ENCODE assay signal across 25 mouse cellular contexts in the genomic region with DNA sequence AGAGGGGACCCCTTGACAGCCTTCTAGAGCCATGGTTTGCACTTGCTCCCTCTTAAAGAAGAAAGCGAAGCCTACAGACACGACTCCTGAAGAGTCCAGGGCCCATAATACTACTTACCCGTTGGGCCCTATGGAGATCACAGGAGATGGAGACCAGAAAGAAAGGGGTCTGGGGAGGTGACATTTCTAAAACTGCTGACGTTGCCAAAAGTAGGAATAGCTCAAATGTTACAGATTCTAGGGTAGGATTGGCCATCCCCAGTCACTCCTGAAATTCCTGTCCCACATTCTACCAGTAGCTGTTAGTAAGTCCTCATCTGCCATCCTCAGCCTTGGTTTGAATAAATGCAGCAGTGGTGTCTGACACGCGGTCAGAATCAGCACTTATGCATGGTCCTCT.
DNase-seq lines count a peak whose midpoint lies in the region; ATAC-seq and TF ChIP-seq lines count a peak whose summit lies in the region.
"Had no signal": no experiment of that assay in that cellular context is flagged by ENCODE, and none has a peak within 500 bp of the region (broad histone marks: within the 10 kb centered on the region; RNA-seq: fewer than 3 reads in every experiment).

No protein-coding gene starts in this region.

- no peak overlapping the region; the same call in 1 of the 2 replicates for H3K4me2 ChIP-seq in CH12.LX (ENCODE audit: insufficient read depth, low read depth, poor library complexity, severe bottlenecking)
- H3K4me2 ChIP-seq: embryonic facial prominence, embryonic 13.5 days; embryonic facial prominence, embryonic 15.5 days; forebrain, embryonic 12.5 days had no signal

- no peak for TF ChIP-seq POLR2A in CH12.LX (IDR thresholded peaks at IDR 0.05; ENCODE audit: low read depth, low read length)
- TF ChIP-seq POLR2A in MEL (IDR thresholded peaks at IDR 0.05; ENCODE audit: control insufficient read depth in 1 of 2, insufficient read depth in 1 of 2, low read depth in 1 of 2, low read length in 2 of 2, poor library complexity in 1 of 2): no peak

- ATAC-seq in frontal cortex, adult (ENCODE audit: low TSS enrichment): peak; percentile 8; the same call in 1 of the 2 replicates
- ATAC-seq: CD4-positive, CD25-positive, alpha-beta regulatory T cell, adult 4 months; forebrain, embryonic 14.5 days; forebrain, embryonic 16.5 days had no signal

- H3K4me1 ChIP-seq in CH12.LX (ENCODE audit: control insufficient read depth in 1 of 2, insufficient read depth in 2 of 2) (peaks cover 0 to 3% of the 10 kb centered on the region in 2 experiments; a peak in 1 of 4 replicates), MEL (ENCODE audit: control insufficient read depth in 1 of 2, insufficient read depth in 2 of 2, low read length in 2 of 2) (no peaks in the 10 kb centered on the region)
- H3K4me1 ChIP-seq: embryonic facial prominence, embryonic 13.5 days; embryonic facial prominence, embryonic 15.5 days; forebrain, embryonic 12.5 days had no signal

- H3K27me3 ChIP-seq in CH12.LX (replicated peaks): peaks cover 10% of the 10 kb centered on the region
- no peaks in the 10 kb centered on the region for H3K27me3 ChIP-seq in MEL (ENCODE audit: control insufficient read depth in 1 of 2, insufficient read depth in 2 of 2, low read length in 2 of 2)
- H3K27me3 ChIP-seq: embryonic facial prominence, embryonic 13.5 days; embryonic facial prominence, embryonic 15.5 days; forebrain, embryonic 12.5 days had no signal

- H3K4me3 ChIP-seq in CH12.LX (replicated peaks in 1 of 3; ENCODE audit: low read depth in 2 of 3, low read length in 2 of 3, poor library complexity in 1 of 3) (no peak overlapping the region), MEL (ENCODE audit: control insufficient read depth in 1 of 2, insufficient read depth in 1 of 2, low read depth in 2 of 2, low read length in 2 of 2) (no peak overlapping the region)
- H3K4me3 ChIP-seq: embryonic facial prominence, embryonic 13.5 days; embryonic facial prominence, embryonic 15.5 days; erythroblast, embryonic 14.5 days; forebrain, embryonic 10.5 days; forebrain, embryonic 12.5 days had no signal

- no peaks in the 10 kb centered on the region for H3K36me3 ChIP-seq in CH12.LX (replicated peaks in 1 of 2; ENCODE audit: control insufficient read depth in 1 of 2, insufficient read depth in 1 of 2, low read length in 1 of 2)
- H3K36me3 ChIP-seq in MEL (ENCODE audit: control insufficient read depth in 1 of 2, insufficient read depth in 2 of 2, low read length in 2 of 2): no peaks in the 10 kb centered on the region
- H3K36me3 ChIP-seq: embryonic facial prominence, embryonic 15.5 days; forebrain, embryonic 10.5 days; forebrain, embryonic 12.5 days; G1E had no signal

- H3K9ac ChIP-seq in CH12.LX (ENCODE audit: insufficient read depth, low read depth) (no peak overlapping the region), MEL (ENCODE audit: control insufficient read depth, low read depth, low read length, poor library complexity, severe bottlenecking) (no peak overlapping the region)
- H3K9ac ChIP-seq: embryonic facial prominence, embryonic 13.5 days; embryonic facial prominence, embryonic 15.5 days; forebrain, embryonic 12.5 days had no signal

- TF ChIP-seq CTCF in CH12.LX (conservative IDR thresholded peaks at IDR 0.05 in 1 of 2, IDR thresholded peaks at IDR 0.05 in 1 of 2; ENCODE audit: low read depth in 2 of 2, low read length in 2 of 2): no peak
- no peak for TF ChIP-seq CTCF in MEL (IDR thresholded peaks at IDR 0.05 in 2 of 3, conservative IDR thresholded peaks at IDR 0.05 in 1 of 3; ENCODE audit: control insufficient read depth in 1 of 3, insufficient read depth in 1 of 3, low read depth in 2 of 3, low read length in 3 of 3, poor library complexity in 1 of 3, severe bottlenecking in 1 of 3)

- TF ChIP-seq EP300 in CH12.LX (IDR thresholded peaks at IDR 0.05; ENCODE audit: low read length): no peak
- TF ChIP-seq EP300 in MEL (IDR thresholded peaks at IDR 0.05; ENCODE audit: low read depth in 1 of 2, low read length in 2 of 2): no peak

- no peaks in the 10 kb centered on the region for H3K79me2 ChIP-seq in CH12.LX (replicated peaks; ENCODE audit: control insufficient read depth, extremely low read depth, insufficient read depth, poor library complexity, severe bottlenecking)
- no peaks in the 10 kb centered on the region for H3K79me2 ChIP-seq in MEL (ENCODE audit: control insufficient read depth, insufficient read depth, low read length, poor library complexity)

- dilution Hi-C loops in CH12.LX (cut with MboI; ENCODE audit: extremely low pct_ligation_motif_present, extremely low pct_unique_long_range_greater_than_20kb, low sequenced_read_pairs): no loop called here

- no peak for DNase-seq in frontal cortex, adult 2 months (ENCODE audit: extremely low spot score in 1 of 2, low spot score in 1 of 2)
- DNase-seq in CH12.LX (ENCODE audit: extremely low read depth): no peak
- DNase-seq in MEL (ENCODE audit: low read depth, low spot score): no peak
- DNase-seq in kidney, adult 18-20 months: no peak
- DNase-seq: adrenal gland, adult 2 months; adrenal gland, postnatal 10 days; adrenal gland, postnatal 25 days; B cell, adult 2 months; cerebellum, adult 11 months; cerebellum, adult 18-20 months; cerebellum, adult 8-10 months; cerebellum, adult 9-11 months; cerebellum, postnatal 14 days; cerebellum, postnatal 36 days; embryo, embryonic 11 days had no signal

- no peaks in the 10 kb centered on the region for H3K9me3 ChIP-seq in CH12.LX (replicated peaks; ENCODE audit: low read length)
- H3K9me3 ChIP-seq in MEL (replicated peaks; ENCODE audit: insufficient read depth, low read length): no peaks in the 10 kb centered on the region; the same call in 1 of the 2 replicates
- H3K9me3 ChIP-seq: embryonic facial prominence, embryonic 13.5 days; embryonic facial prominence, embryonic 15.5 days; forebrain, embryonic 10.5 days; forebrain, embryonic 12.5 days had no signal

- no peak for TF ChIP-seq RAD21 in CH12.LX (IDR thresholded peaks at IDR 0.05; ENCODE audit: low read depth, low read length)
- no peak for TF ChIP-seq RAD21 in MEL (IDR thresholded peaks at IDR 0.05; ENCODE audit: low read depth, low read length)

- in situ Hi-C loops in CH12.LX (cut with MboI; ENCODE audit: low pct_ligation_motif_present, low pct_unique_long_range_greater_than_20kb, low sequenced_read_pairs): no loop called here

- no peak overlapping the region for H3K27ac ChIP-seq in CH12.LX (ENCODE audit: insufficient read depth, low read depth)
- no peak overlapping the region for H3K27ac ChIP-seq in MEL (ENCODE audit: control insufficient read depth, low read depth, low read length)
- H3K27ac ChIP-seq: embryonic facial prominence, embryonic 13.5 days; embryonic facial prominence, embryonic 15.5 days; forebrain, embryonic 10.5 days; forebrain, embryonic 12.5 days had no signal

TF ChIP-seq in CH12.LX, 34 proteins besides CTCF, POLR2A, EP300 and RAD21:
- TF ChIP-seq KAT2A (IDR thresholded peaks at IDR 0.05; ENCODE audit: insufficient replicate concordance, low read length) (no peak), MAFK (IDR thresholded peaks at IDR 0.05; ENCODE audit: insufficient replicate concordance, low read length) (peak; percentile 64)
TF ChIP-seq in CH12.LX: peak in this region for 1.

TF ChIP-seq in MEL, 35 proteins besides CTCF, POLR2A, EP300 and RAD21:
- peak; percentile 56; the same call in 1 of the 2 replicates for TF ChIP-seq MAFK (IDR thresholded peaks at IDR 0.05; ENCODE audit: borderline replicate concordance, low read depth, low read length)
- TF ChIP-seq GABPA (IDR thresholded peaks at IDR 0.05; ENCODE audit: low read depth, low read length): no peak
